Mouse (Mus musculus): ENCODE measurements around the gene Rufy3. TPM values are rescaled to one million over a fixed set of nuclear protein-coding genes. Genes with fewer than 3 reads are reported as not detected.
A peak's percentile ranks its signal among the peaks of the same experiment; 100 is the strongest.

Gene Rufy3
- polyA plus RNA-seq, 1 experiment from 2014 or later: 11.2 TPM

DNA sequence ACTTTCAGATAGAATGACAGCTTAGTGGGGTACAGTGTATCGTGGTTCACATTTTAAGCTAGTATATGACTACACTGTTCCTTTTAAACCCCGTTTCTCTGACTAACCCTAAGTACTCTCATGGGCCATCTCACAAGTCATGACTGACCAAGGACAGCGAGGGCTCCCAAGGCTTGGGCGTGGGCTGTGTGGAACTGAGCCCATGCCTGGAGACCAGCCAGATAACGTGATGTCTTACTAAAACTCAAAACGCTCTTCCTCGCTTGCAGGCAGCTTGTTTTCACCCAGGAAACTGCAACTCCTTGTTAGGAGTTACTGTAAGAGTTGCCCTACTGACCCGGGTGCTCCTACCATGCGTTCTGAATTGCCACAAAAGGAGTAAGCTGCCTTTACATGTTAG is 78.7 kb downstream of the Rufy3 start:
- H3K9me3 ChIP-seq: no peaks in the 10 kb centered on the region
- no peak overlapping the region for H3K27ac ChIP-seq
- no peak overlapping the region for H3K9ac ChIP-seq
- H3K36me3 ChIP-seq: peaks cover 19% of the 10 kb centered on the region; the same call in 1 of the 2 replicates
- H3K4me3 ChIP-seq: no peak overlapping the region
- H3K27me3 ChIP-seq: no peaks in the 10 kb centered on the region
- 86% methylated on average over 9 of the region's 9 CpGs for WGBS
- no peak for ATAC-seq (ENCODE audit: borderline replicate concordance, extremely low read depth, low FRiP score, low TSS enrichment)
- H3K4me2 ChIP-seq: no peak overlapping the region
- no peaks in the 10 kb centered on the region for H3K4me1 ChIP-seq

DNA sequence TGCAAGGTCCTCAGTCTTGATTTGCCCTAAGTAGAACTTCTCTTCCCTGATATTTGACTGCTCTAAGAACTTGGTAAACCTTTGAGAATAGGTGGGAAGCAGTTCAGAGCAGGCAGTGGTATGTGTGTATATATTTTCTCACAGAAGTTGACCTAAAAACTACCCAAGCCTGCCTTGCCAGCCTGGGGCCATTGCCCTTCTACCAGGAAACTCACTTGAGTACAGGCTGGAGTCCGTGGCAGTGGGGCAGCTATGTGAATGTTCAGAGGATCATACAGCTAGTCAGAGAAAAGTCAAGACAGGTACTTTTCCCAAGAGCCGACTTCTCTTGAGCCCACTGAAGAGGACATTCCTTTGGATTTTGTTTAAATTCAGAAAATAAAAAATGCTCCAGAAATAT is 80.1 kb downstream of the Rufy3 start:
- Histone ChIP-seq H3K9me3 (no peaks in the 10 kb centered on the region), H3K27me3 (no peaks in the 10 kb centered on the region), H3K36me3 (peaks cover 20% of the 10 kb centered on the region; the same call in 1 of the 2 replicates), H3K4me2 (no peak overlapping the region), H3K4me1 (no peaks in the 10 kb centered on the region), H3K9ac (no peak overlapping the region), H3K27ac (no peak overlapping the region), H3K4me3 (no peak overlapping the region)
- WGBS: 57% methylated on average over 2 of the region's 2 CpGs
- no peak for ATAC-seq (ENCODE audit: borderline replicate concordance, extremely low read depth, low FRiP score, low TSS enrichment)

DNA sequence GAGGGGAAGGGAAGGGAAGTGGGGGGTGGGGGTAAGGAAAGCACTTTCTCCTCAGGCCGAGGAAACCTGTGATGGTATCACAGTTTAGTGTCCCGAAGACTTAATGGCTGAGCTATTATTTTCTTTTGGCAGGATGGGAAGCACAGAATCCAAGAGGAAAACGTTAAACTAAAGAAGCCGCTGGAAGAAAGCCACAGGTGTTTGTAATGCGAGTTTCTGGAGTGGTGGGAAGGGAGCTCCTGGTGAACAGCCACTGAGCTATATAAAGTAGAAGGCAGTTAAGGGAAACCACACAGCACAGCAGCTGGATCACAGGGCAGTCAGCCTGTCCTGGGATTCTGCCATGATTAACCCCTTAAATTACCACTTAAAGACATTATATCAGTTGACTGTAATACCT is 80.6 kb downstream of the Rufy3 start:
- peaks cover 20% of the 10 kb centered on the region; the same call in 1 of the 2 replicates for H3K36me3 ChIP-seq
- no peaks in the 10 kb centered on the region for H3K9me3 ChIP-seq
- no peak overlapping the region for H3K4me3 ChIP-seq
- no peaks in the 10 kb centered on the region for H3K27me3 ChIP-seq
- no peak overlapping the region for H3K9ac ChIP-seq
- no peak for ATAC-seq (ENCODE audit: borderline replicate concordance, extremely low read depth, low FRiP score, low TSS enrichment)
- no peaks in the 10 kb centered on the region for H3K4me1 ChIP-seq
- H3K27ac ChIP-seq: no peak overlapping the region
- 51% methylated on average over 5 of the region's 5 CpGs for WGBS
- H3K4me2 ChIP-seq: no peak overlapping the region

DNA sequence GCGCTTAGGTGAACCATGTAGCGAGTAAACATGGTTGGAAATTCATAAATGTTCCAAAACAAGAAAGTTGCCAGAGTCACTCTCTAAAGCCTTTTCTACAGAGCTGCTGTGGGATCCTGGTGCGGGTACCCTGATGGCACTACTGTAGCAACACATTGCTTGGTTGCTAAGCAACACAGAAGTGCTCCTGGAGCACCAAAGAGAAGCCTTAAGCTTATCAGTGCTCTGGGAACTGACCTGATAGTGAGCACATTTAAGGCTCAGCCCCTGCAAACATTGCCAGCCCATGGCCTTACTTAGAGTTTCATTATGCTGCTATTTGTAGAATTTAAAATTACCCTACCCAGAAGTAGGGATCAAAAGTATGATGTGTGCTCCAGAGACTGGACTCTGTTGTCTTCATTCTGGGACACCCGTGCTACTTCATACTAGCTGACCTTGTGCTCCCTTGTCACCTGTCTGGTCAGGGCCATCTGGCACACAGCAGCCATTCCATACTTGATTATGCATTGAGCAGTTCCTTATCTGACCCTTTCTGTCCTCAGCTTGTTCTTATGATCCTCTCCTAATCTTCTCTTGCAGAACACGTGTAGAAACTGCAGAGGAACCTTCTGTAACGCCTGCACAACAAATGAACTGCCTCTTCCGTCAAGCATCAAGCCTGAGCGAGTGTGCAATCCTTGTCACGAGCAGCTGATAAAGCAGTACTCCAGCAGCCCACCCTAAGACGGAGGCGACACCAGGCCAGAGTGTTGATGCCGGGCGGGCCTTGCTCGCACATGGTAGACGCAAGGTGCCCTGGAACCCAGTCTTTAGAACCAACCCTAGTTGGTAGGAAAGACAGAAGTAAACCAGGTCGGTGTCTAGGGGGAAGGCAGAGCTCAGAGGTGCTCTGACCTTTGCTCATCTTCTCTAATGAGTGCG is 84.7 kb downstream of the Rufy3 start:
- H3K27me3 ChIP-seq: no peaks in the 10 kb centered on the region
- no peak overlapping the region for H3K4me3 ChIP-seq
- ATAC-seq (ENCODE audit: borderline replicate concordance, extremely low read depth, low FRiP score, low TSS enrichment): no peak
- WGBS: 58% methylated on average over 17 of the region's 17 CpGs
- no peak overlapping the region for H3K9ac ChIP-seq
- no peak overlapping the region for H3K4me2 ChIP-seq
- no peaks in the 10 kb centered on the region for H3K4me1 ChIP-seq
- H3K36me3 ChIP-seq: peaks cover 17% of the 10 kb centered on the region; the same call in 1 of the 2 replicates
- H3K9me3 ChIP-seq: no peaks in the 10 kb centered on the region
- H3K27ac ChIP-seq: no peak overlapping the region

DNA sequence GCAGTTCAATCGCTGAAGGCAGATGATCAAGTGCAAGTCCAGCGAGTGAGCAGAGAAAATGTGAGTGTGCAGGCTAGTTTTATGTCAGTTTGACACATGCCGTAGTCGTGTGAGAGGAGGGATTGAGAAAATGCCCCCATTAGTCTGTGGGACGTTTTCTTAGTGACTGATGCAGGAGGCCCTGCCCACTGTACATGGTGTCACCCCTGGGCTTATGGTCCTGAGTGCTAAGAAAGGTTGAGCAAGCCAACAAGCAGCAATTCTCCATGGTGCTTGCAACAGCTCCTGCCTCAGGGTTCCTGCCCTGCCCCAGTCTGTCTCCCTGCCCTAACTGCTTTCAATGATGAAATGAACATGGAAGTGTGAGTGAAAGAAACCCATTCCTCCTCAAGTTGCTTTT is 87.7 kb downstream of the Rufy3 start:
- ATAC-seq (ENCODE audit: borderline replicate concordance, extremely low read depth, low FRiP score, low TSS enrichment): no peak
- H3K4me3 ChIP-seq: no peak overlapping the region
- peaks cover 29% of the 10 kb centered on the region; the same call in 1 of the 2 replicates for H3K36me3 ChIP-seq
- 76% methylated on average over 5 of the region's 5 CpGs for WGBS
- H3K9me3 ChIP-seq: no peaks in the 10 kb centered on the region
- H3K27ac ChIP-seq: no peak overlapping the region
- H3K4me2 ChIP-seq: no peak overlapping the region
- no peaks in the 10 kb centered on the region for H3K27me3 ChIP-seq
- no peaks in the 10 kb centered on the region for H3K4me1 ChIP-seq
- no peak overlapping the region for H3K9ac ChIP-seq

DNA sequence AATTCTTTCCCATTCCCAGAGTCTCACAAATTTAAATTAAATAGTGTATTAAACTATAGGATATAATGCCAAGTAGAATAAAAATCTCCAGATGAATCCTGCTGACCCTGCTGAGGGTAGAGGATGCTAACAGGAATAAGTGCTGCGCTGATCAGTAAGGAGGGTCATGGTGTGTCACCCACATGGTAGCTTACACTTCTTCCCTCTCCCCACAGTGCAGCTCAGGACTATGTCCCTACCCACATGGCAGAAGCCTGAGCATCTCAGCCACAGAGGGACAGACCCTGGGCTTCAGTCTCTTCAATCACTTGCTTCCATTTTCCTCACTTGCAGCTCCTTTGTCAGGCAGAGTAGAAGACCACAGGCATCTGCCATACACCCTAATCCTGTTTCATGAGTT is 93.0 kb downstream of the Rufy3 start:
- H3K4me1 ChIP-seq: no peaks in the 10 kb centered on the region
- no peak overlapping the region for H3K27ac ChIP-seq
- H3K4me2 ChIP-seq: no peak overlapping the region
- peaks cover 63% of the 10 kb centered on the region for H3K36me3 ChIP-seq
- no peak overlapping the region for H3K9ac ChIP-seq
- H3K9me3 ChIP-seq: no peaks in the 10 kb centered on the region
- WGBS: 93% methylated on average over 1 of the region's 1 CpGs
- ATAC-seq (ENCODE audit: borderline replicate concordance, extremely low read depth, low FRiP score, low TSS enrichment): no peak
- H3K4me3 ChIP-seq: no peak overlapping the region
- no peaks in the 10 kb centered on the region for H3K27me3 ChIP-seq

DNA sequence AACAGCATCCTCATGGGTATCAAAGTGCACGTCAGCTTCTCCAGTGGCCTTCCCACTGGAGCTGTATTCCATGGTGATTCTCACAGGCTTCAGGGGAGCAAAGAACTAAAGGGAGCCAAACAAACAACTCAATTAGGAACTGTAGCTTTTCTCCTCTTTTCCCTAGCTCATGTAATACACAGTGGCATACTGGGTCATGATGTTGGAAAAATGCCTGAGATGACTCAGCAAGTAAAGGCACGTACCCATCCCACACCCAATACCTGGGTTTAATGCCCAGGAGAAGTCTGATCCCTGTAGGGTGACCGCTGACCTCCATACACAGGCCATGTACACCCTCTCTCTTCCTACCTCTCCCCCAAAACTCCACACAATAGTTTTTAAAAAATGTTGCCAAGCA is 98.3 kb downstream of the Rufy3 start:
- WGBS: 93% methylated on average over 3 of the region's 3 CpGs
- H3K4me3 ChIP-seq: no peak overlapping the region

DNA sequence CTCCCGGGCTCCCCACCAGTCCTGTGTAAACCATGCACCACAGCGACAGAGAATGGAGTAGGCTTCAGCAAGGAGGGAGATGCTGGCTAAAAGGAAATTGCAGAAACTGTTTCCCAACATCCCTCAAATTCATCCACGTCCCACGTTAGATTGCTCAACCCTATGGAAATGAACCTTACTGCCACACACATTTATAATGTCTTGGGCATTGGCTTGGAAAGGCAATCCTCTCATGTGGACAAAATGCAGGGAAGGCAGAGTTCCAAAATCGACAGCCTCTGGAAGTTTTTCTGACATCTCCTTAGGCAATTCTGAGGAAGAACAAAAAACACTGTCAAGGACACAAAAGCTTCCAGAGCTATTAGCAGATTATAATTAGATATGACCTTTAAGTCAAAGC is 99.0 kb downstream of the Rufy3 start:
- Histone ChIP-seq H3K9me3 (no peaks in the 10 kb centered on the region), H3K4me2 (no peak overlapping the region), H3K36me3 (peaks cover 74% of the 10 kb centered on the region), H3K9ac (no peak overlapping the region), H3K4me1 (no peaks in the 10 kb centered on the region), H3K4me3 (no peak overlapping the region), H3K27me3 (no peaks in the 10 kb centered on the region), H3K27ac (no peak overlapping the region)
- no peak for ATAC-seq (ENCODE audit: borderline replicate concordance, extremely low read depth, low FRiP score, low TSS enrichment)
- 84% methylated on average over 5 of the region's 5 CpGs for WGBS

More for the DNA sequence above, 98.3 kb downstream of the Rufy3 start:
- H3K36me3 ChIP-seq: peaks cover 72% of the 10 kb centered on the region
- no peak for ATAC-seq (ENCODE audit: borderline replicate concordance, extremely low read depth, low FRiP score, low TSS enrichment)
- no peaks in the 10 kb centered on the region for H3K27me3 ChIP-seq
- H3K9me3 ChIP-seq: no peaks in the 10 kb centered on the region
- H3K9ac ChIP-seq: no peak overlapping the region
- H3K4me1 ChIP-seq: no peaks in the 10 kb centered on the region
- H3K4me2 ChIP-seq: no peak overlapping the region
- no peak overlapping the region for H3K27ac ChIP-seq

DNA sequence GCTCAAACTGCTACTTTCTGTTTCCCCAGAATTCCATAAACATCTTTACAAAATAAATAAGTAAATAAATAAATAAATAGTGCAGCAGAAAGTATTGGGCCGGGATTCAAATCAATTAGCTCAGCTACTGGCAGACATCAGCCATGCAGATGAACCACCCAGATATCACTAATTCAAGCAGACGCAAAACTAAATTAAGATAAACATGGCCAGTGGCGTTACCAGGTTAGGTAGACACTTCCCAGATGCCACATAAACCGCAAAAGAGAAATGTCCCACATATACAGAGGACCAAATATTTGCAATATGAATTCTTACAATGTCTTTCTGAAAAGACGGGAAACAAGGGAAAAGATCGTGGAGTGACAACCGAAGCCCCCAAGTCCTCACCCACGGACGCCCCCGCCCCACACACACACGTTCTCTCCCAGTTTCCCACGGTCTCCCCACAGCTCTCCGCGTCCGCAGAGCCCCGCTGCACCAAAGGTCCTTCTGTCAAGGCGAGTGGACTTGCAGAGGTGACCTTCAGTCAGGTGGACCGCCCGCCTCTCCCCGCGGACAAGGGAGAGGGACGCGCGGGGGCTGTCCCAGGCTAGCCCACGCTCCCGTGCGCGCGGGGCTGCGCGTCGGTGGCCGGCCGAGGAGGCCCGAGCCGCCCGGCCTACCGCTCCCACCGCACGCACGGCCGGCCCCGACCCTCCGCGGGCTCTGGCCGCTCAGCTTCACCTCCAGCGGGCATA is 110.0 kb downstream of the Rufy3 start:
- Histone ChIP-seq H3K9me3 (no peaks in the 10 kb centered on the region), H3K9ac (peak overlapping the region; percentile 97), H3K27ac (peak overlapping the region; percentile 99), H3K4me2 (peak overlapping the region; percentile 75), H3K4me3 (peak overlapping the region; percentile 99), H3K4me1 (peaks cover 11% of the 10 kb centered on the region; the same call in 1 of the 2 replicates), H3K36me3 (peaks cover 23% of the 10 kb centered on the region), H3K27me3 (no peaks in the 10 kb centered on the region)
- ATAC-seq (ENCODE audit: borderline replicate concordance, extremely low read depth, low FRiP score, low TSS enrichment): peak; percentile 37
- WGBS: under 1% methylated on average over 47 of the region's 47 CpGs

DNA sequence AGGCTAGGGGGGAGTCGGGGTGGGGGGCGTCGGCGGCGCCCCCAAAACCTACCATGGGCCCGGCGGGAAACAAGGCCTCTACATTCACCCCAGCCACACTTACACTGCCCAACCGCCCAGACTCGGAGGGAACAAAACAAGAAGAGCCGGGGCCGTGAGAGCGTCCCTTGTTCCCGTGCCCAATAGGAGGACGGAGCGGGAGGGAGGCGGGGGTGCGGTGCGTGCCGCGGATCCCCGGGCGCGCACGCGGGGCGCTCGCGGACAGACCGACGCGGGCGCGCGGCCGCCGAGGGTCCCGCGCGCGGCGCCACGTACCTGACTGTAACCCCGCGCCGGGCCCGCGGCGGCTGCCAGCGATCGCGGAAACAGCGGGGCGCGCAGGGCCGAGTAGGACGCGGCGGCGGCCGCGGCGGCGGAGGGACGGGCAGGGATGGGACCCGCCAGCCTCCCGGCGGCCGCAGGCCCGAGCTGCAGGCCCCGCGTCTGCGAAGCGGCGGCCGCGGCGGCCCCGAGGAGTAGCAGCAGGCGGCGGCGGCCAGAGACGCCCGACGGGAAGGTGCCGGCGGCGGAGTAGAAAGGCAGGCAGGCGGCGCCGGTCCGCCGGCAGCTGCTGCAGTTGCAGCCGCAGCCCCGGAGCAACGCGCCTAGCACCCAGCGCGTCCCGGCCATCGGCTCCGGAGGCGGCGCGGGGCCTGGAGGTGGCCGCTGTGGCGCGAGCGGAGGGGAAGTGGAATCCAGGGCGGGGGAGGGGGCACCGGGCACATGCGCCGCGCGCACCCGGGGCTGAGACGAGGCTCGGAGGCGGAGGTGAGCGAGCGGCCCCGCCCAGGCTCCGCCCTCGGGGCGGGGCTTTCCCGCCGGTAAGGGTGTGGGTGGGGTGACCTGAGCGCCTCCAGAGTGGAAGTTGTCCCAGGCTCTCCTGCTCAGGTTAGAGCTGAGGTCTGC is 110.9 kb downstream of the Rufy3 start, which contains the start of gene Grsf1:
TSS of gene Grsf1 (minus strand) at position 729 of the 945 bp plus-strand sequence.
- peak within 1 kb of the TSS; percentile 97 for H3K9ac ChIP-seq
- peaks cover 11% of the 10 kb centered on the region; the same call in 1 of the 2 replicates for H3K4me1 ChIP-seq
- peak within 1 kb of the TSS; percentile 75 for H3K4me2 ChIP-seq
- peak within 1 kb of the TSS; percentile 99 for H3K4me3 ChIP-seq
- H3K27ac ChIP-seq: peak within 1 kb of the TSS; percentile 99
- ATAC-seq (ENCODE audit: borderline replicate concordance, extremely low read depth, low FRiP score, low TSS enrichment): peak; percentile 94
- WGBS: under 1% methylated on average over 104 of the region's 127 CpGs
- peaks cover 14% of the 10 kb centered on the region for H3K36me3 ChIP-seq
- no peaks in the 10 kb centered on the region for H3K27me3 ChIP-seq
- H3K9me3 ChIP-seq: no peaks in the 10 kb centered on the region

DNA sequence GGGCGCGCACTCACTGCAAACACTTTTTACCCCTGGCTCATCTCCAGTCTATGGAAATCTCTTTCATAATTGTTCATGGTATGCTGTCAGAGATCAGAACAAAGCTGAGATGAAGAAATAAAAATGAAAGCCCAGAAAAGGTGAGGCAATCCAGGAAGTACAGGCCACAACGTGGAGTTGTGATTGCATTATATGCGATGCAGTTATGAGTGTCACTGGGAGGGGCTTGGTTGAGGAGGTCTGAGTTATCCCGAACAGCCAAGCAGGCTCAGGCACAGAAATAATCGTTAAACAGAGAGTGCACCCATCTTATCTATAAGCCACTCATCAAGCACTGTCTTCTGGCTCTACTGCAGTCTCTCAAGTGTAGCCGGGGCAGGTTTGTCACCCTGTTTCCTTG is 114.1 kb downstream of the Rufy3 start:
- H3K4me2 ChIP-seq: no peak overlapping the region
- no peak for ATAC-seq (ENCODE audit: borderline replicate concordance, extremely low read depth, low FRiP score, low TSS enrichment)

More for the DNA sequence above, 114.1 kb downstream of the Rufy3 start:
- Histone ChIP-seq H3K9ac (no peak overlapping the region), H3K4me3 (no peak overlapping the region), H3K9me3 (no peaks in the 10 kb centered on the region), H3K27ac (no peak overlapping the region), H3K4me1 (peaks cover 8% of the 10 kb centered on the region; the same call in 1 of the 2 replicates), H3K27me3 (no peaks in the 10 kb centered on the region), H3K36me3 (no peaks in the 10 kb centered on the region)
- WGBS: 40% methylated on average over 7 of the region's 7 CpGs
